Mouse (Mus musculus): ENCODE results near the gene Gm10282. TPM values are rescaled to one million over a fixed set of nuclear protein-coding genes. Genes with fewer than 3 reads are reported as not detected.

The Gm10282 gene
- total and polyA plus RNA-seq, 3 experiments, result 18.3 to 176 (median 76.4) TPM

DNA sequence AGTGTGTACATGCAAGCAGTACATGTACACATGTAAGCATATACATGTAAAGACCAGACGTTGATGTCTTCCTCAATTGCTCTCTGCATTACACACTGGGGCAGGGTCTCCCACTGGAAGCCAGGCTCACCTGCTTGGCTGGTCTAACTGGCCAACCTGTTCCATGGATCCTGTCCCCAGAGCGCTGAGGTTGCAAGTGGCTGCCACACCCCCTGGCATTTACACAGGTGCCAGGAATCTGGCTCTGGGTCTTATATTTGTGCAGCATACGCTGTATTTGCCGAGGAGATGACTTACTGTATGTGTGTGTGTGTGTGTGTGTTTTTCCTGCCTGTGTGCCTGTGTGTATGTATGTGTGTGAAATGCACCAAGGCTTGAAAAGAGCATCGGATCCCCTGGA lies 1.9 kb upstream of the Gm10282 start:
- TF ChIP-seq PAX5 (IDR thresholded peaks at IDR 0.05; ENCODE audit: low read length) (no peak), HCFC1 (IDR thresholded peaks at IDR 0.05; ENCODE audit: low read depth, low read length) (no peak), NELFE (IDR thresholded peaks at IDR 0.05; ENCODE audit: low read depth, low read length) (no peak), CHD2 (IDR thresholded peaks at IDR 0.05; ENCODE audit: low read length) (no peak), IRF4 (IDR thresholded peaks at IDR 0.05; ENCODE audit: low read depth, low read length) (no peak), KAT2A (IDR thresholded peaks at IDR 0.05; ENCODE audit: insufficient replicate concordance, low read length) (no peak), JUN (IDR thresholded peaks at IDR 0.05; ENCODE audit: insufficient read depth, low read depth, low read length) (no peak), ZKSCAN1 (IDR thresholded peaks at IDR 0.05; ENCODE audit: borderline replicate concordance, low read depth, low read length) (no peak), TBP (conservative IDR thresholded peaks at IDR 0.05; ENCODE audit: low read depth, low read length) (no peak)
- Histone ChIP-seq H3K9ac (ENCODE audit: insufficient read depth, low read depth) (no peak overlapping the region), H3K9me3 (replicated peaks; ENCODE audit: low read length) (no peaks in the 10 kb centered on the region), H3K27me3 (replicated peaks) (no peaks in the 10 kb centered on the region), H3K4me1 (ENCODE audit: control insufficient read depth in 1 of 2, insufficient read depth in 2 of 2) (peaks cover 10 to 26% of the 10 kb centered on the region in 2 experiments), H3K4me3 (replicated peaks in 1 of 3; ENCODE audit: low read depth in 2 of 3, low read length in 2 of 3, poor library complexity in 1 of 3) (no peak overlapping the region), H3K79me2 (replicated peaks; ENCODE audit: control insufficient read depth, extremely low read depth, insufficient read depth, poor library complexity, severe bottlenecking) (no peaks in the 10 kb centered on the region), H3K36me3 (replicated peaks in 1 of 2; ENCODE audit: control insufficient read depth in 1 of 2, insufficient read depth in 1 of 2, low read length in 1 of 2) (no peaks in the 10 kb centered on the region), H3K4me2 (ENCODE audit: insufficient read depth, low read depth, poor library complexity, severe bottlenecking) (no peak overlapping the region), H3K27ac (ENCODE audit: insufficient read depth, low read depth) (no peak overlapping the region)
- DNase-seq (ENCODE audit: extremely low read depth), result no peak
- dilution Hi-C loops (cut with MboI; ENCODE audit: extremely low pct_ligation_motif_present, extremely low pct_unique_long_range_greater_than_20kb, low sequenced_read_pairs), result no loop called here
- in situ Hi-C loops (cut with MboI; ENCODE audit: low pct_ligation_motif_present, low pct_unique_long_range_greater_than_20kb, low sequenced_read_pairs), result no loop called here

DNA sequence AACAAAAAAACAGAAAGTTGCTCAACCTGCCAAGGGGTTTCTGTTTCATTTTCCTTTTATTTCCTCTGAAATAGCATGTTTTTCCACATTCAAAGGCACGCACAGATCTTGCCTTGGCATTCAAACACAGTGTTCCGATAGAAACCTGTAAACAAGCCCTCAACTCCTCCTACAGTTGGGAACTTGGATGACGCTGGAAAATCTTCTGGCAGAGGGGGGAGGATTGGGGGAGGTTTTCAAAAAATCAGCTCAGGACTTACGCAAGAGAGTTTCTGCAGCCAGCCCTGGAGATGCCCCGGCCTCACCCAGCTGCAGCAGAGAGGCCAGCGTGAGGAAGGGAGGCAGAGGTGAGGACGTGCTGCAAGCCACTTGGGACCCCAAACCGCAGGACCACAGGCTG lies 1.4 kb downstream of the Gm10282 start:
- H3K9me3 ChIP-seq (replicated peaks; ENCODE audit: low read length), result no peaks in the 10 kb centered on the region
- in situ Hi-C loops (cut with MboI; ENCODE audit: low pct_ligation_motif_present, low pct_unique_long_range_greater_than_20kb, low sequenced_read_pairs), result no loop called here
- no peaks in the 10 kb centered on the region for H3K27me3 ChIP-seq (replicated peaks)
- peaks cover 7 to 18% of the 10 kb centered on the region in 2 experiments for H3K4me1 ChIP-seq (ENCODE audit: control insufficient read depth in 1 of 2, insufficient read depth in 2 of 2)
- H3K27ac ChIP-seq (ENCODE audit: insufficient read depth, low read depth), result no peak overlapping the region
- TF ChIP-seq MEF2A (IDR thresholded peaks at IDR 0.05; ENCODE audit: borderline replicate concordance, low read depth, low read length), result 0 out of 2 replicates have a peak, but pooled peaks have one; percentile 72
- TF ChIP-seq HCFC1 (IDR thresholded peaks at IDR 0.05; ENCODE audit: low read depth, low read length), result no peak
- peak; percentile 10; the same call in 1 of the 2 replicates for TF ChIP-seq BHLHE40 (IDR thresholded peaks at IDR 0.05; ENCODE audit: low read depth, low read length)
- no peak for TF ChIP-seq RAD21 (IDR thresholded peaks at IDR 0.05; ENCODE audit: low read depth, low read length)
- TF ChIP-seq E2F4 (IDR thresholded peaks at IDR 0.05; ENCODE audit: insufficient replicate concordance, low read depth, low read length), result no peak
- peak overlapping the region; percentile 82 for H3K4me2 ChIP-seq (ENCODE audit: insufficient read depth, low read depth, poor library complexity, severe bottlenecking)
- dilution Hi-C loops (cut with MboI; ENCODE audit: extremely low pct_ligation_motif_present, extremely low pct_unique_long_range_greater_than_20kb, low sequenced_read_pairs), result no loop called here
- H3K4me3 ChIP-seq (replicated peaks in 1 of 3; ENCODE audit: low read depth in 2 of 3, low read length in 2 of 3, poor library complexity in 1 of 3), result peak overlapping the region in 1 of 3 experiments; percentile 35
- H3K79me2 ChIP-seq (replicated peaks; ENCODE audit: control insufficient read depth, extremely low read depth, insufficient read depth, poor library complexity, severe bottlenecking), result no peaks in the 10 kb centered on the region
- H3K36me3 ChIP-seq (replicated peaks in 1 of 2; ENCODE audit: control insufficient read depth in 1 of 2, insufficient read depth in 1 of 2, low read length in 1 of 2), result no peaks in the 10 kb centered on the region
- H3K9ac ChIP-seq (ENCODE audit: insufficient read depth, low read depth), result no peak overlapping the region
- DNase-seq (ENCODE audit: extremely low read depth), result no peak
